Mouse (Mus musculus): ENCODE data around the gene Gm5901.
"Not testable (repeated sequence)": the region's sequence is repeated elsewhere in the genome, so short reads cannot be mapped to it uniquely, and the experiment has no call there.

Gene Gm5901

GRCm38 (mm10) chr7:105374866-105375265 lies at the start of gene Gm5901:
Gm5901 (plus strand) TSS chr7:105375038.
- no peak for DNase-seq (ENCODE audit: low read depth, low spot score)

GRCm38 (mm10) chr7:105325302-105325701 lies 49.5 kb upstream of the Gm5901 start:
- no peak for DNase-seq (ENCODE audit: low read depth, low spot score)

- DNase-seq (ENCODE audit: low read depth, low spot score), result no peak
Observed at GRCm38 (mm10) chr7:105334004-105334403, 40.8 kb upstream of the Gm5901 start, which contains the start of gene Olfr690. Olfr690 (minus strand) TSS chr7:105334104.

- DNase-seq (ENCODE audit: low read depth, low spot score), result no peak
Observed at GRCm38 (mm10) chr7:105342170-105342569, 32.7 kb upstream of the Gm5901 start, which contains the start of gene Olfr691. Olfr691 (minus strand) TSS chr7:105342270.

- DNase-seq (ENCODE audit: low read depth, low spot score), result no peak
Observed at GRCm38 (mm10) chr7:105342752-105343151, 32.1 kb upstream of the Gm5901 start.

GRCm38 (mm10) chr7:105356064-105356463 lies 18.8 kb upstream of the Gm5901 start:
- not testable (repeated sequence) for DNase-seq (ENCODE audit: low read depth, low spot score)

GRCm38 (mm10) chr7:105356487-105356886 lies 18.4 kb upstream of the Gm5901 start:
- DNase-seq (ENCODE audit: low read depth, low spot score), result not testable (repeated sequence)

GRCm38 (mm10) chr7:105361713-105362112 lies 13.1 kb upstream of the Gm5901 start:
- no peak for DNase-seq (ENCODE audit: low read depth, low spot score)

- no peak for DNase-seq (ENCODE audit: low read depth, low spot score)
Observed at GRCm38 (mm10) chr7:105367268-105367667, 7.6 kb upstream of the Gm5901 start.

GRCm38 (mm10) chr7:105367930-105368329 lies 6.9 kb upstream of the Gm5901 start, which contains the start of gene Olfr692:
Olfr692 (plus strand) TSS chr7:105368230.
- DNase-seq (ENCODE audit: low read depth, low spot score), result no peak

- no peak for DNase-seq (ENCODE audit: low read depth, low spot score)
Observed at GRCm38 (mm10) chr7:105368521-105368920, 6.3 kb upstream of the Gm5901 start.

- no peak for DNase-seq (ENCODE audit: low read depth, low spot score)
Observed at GRCm38 (mm10) chr7:105372912-105373311, 1.9 kb upstream of the Gm5901 start.

GRCm38 (mm10) chr7:105373509-105373908 lies 1.3 kb upstream of the Gm5901 start:
- DNase-seq (ENCODE audit: low read depth, low spot score), result no peak

GRCm38 (mm10) chr7:105373976-105374375 lies 862 bp upstream of the Gm5901 start:
- DNase-seq (ENCODE audit: low read depth, low spot score), result no peak

- no peak for DNase-seq (ENCODE audit: low read depth, low spot score)
Observed at GRCm38 (mm10) chr7:105380329-105380728, 5.5 kb downstream of the Gm5901 start.

GRCm38 (mm10) chr7:105387696-105388095 lies 12.9 kb downstream of the Gm5901 start:
- no peak for DNase-seq (ENCODE audit: low read depth, low spot score)

- DNase-seq (ENCODE audit: low read depth, low spot score), result no peak
Observed at GRCm38 (mm10) chr7:105390236-105390635, 15.4 kb downstream of the Gm5901 start.

GRCm38 (mm10) chr7:105394606-105395005 lies 19.8 kb downstream of the Gm5901 start:
- DNase-seq (ENCODE audit: low read depth, low spot score), result no peak

GRCm38 (mm10) chr7:105395131-105395820 lies 20.4 kb downstream of the Gm5901 start:
- peak; percentile 55 for DNase-seq (ENCODE audit: low read depth, low spot score)

- DNase-seq (ENCODE audit: low read depth, low spot score), result no peak
Observed at GRCm38 (mm10) chr7:105396126-105396525, 21.3 kb downstream of the Gm5901 start.

GRCm38 (mm10) chr7:105399058-105399934 lies 24.5 kb downstream of the Gm5901 start:
- peak; percentile 77 for DNase-seq (ENCODE audit: low read depth, low spot score)

GRCm38 (mm10) chr7:105399935-105400624 lies 25.2 kb downstream of the Gm5901 start, which contains the start of gene Fam160a2:
Fam160a2 (minus strand) TSS chr7:105400054.
- peak; percentile 97 for DNase-seq (ENCODE audit: low read depth, low spot score)

Data from CD4-positive helper T cell, adult 2 months (primary cell).